ENCODE assay signal across 7 mouse cellular contexts in genomic region chr1:64617715-64617984, GRCm38 (mm10). TPM values are rescaled to one million over a fixed set of nuclear protein-coding genes. Genes with fewer than 3 reads are reported as not detected.
A peak's percentile ranks its signal among the peaks of the same experiment; 100 is the strongest.
DNase-seq lines count a peak whose midpoint lies in the region; ATAC-seq and TF ChIP-seq lines count a peak whose summit lies in the region.

No protein-coding gene starts in this region.

- H3K27ac ChIP-seq in intestine, embryonic 16.5 days (ENCODE audit: low read length) = peak overlapping the region; percentile 98
- H3K27ac ChIP-seq in midbrain, embryonic 11.5 days (ENCODE audit: low read depth, low read length) = peak overlapping the region; percentile 93
- H3K27ac ChIP-seq in small intestine, adult 2 months (ENCODE audit: insufficient read depth, low read depth, low read length) = peak overlapping the region; percentile 92

- ATAC-seq in intestine, embryonic 16.5 days = peak; percentile 86
- ATAC-seq in midbrain, embryonic 11.5 days (ENCODE audit: low FRiP score) = peak; percentile 81

- peak overlapping the region; percentile 49 for H3K4me2 ChIP-seq in intestine, embryonic 16.5 days (ENCODE audit: low read depth, low read length)
- peak overlapping the region; percentile 78 for H3K4me2 ChIP-seq in midbrain, embryonic 11.5 days

- peaks cover 12% of the 10 kb centered on the region for H3K4me1 ChIP-seq in intestine, embryonic 16.5 days (ENCODE audit: control insufficient read depth, insufficient read depth, low read length)
- H3K4me1 ChIP-seq in midbrain, embryonic 11.5 days (ENCODE audit: control insufficient read depth, insufficient read depth, low read length) = peaks cover 6% of the 10 kb centered on the region; the same call in 1 of the 2 replicates
- no peaks in the 10 kb centered on the region; the same call in 1 of the 2 replicates for H3K4me1 ChIP-seq in small intestine, adult 2 months (ENCODE audit: control insufficient read depth, insufficient read depth, insufficient read length, low read length)

- no peaks in the 10 kb centered on the region for H3K9me3 ChIP-seq in intestine, embryonic 16.5 days (ENCODE audit: control insufficient read depth, low read length)
- H3K9me3 ChIP-seq in midbrain, embryonic 11.5 days (ENCODE audit: control insufficient read depth, low read length) = no peaks in the 10 kb centered on the region

- peak overlapping the region; percentile 70 for H3K4me3 ChIP-seq in intestine, embryonic 16.5 days (ENCODE audit: low read length)
- H3K4me3 ChIP-seq in midbrain, embryonic 11.5 days (ENCODE audit: low read depth, low read length) = peak overlapping the region; percentile 52
- peak overlapping the region; percentile 82 for H3K4me3 ChIP-seq in small intestine, adult 2 months (ENCODE audit: low read depth, low read length)

- peak; percentile 91 to 93 for DNase-seq in adrenal gland, adult 18-20 months (ENCODE audit: low spot score in 2 of 2)
- DNase-seq in embryo, embryonic 10.5 days (ENCODE audit: low spot score) = peak; percentile 89
- peak; percentile 83 to 84 for DNase-seq in gastrocnemius, postnatal 36 days
- peak; percentile 92 for DNase-seq in left cerebral cortex, postnatal 4 days
- DNase-seq in midbrain, embryonic 11.5 days (ENCODE audit: low spot score, missing footprints) = peak; percentile 98

- no peaks in the 10 kb centered on the region for H3K36me3 ChIP-seq in intestine, embryonic 16.5 days (ENCODE audit: control insufficient read depth, insufficient read depth, low read length)
- H3K36me3 ChIP-seq in midbrain, embryonic 11.5 days (ENCODE audit: control insufficient read depth, insufficient read depth, low read length) = no peaks in the 10 kb centered on the region
- H3K36me3 ChIP-seq in small intestine, adult 2 months (ENCODE audit: control insufficient read depth, insufficient read depth, low read length) = no peaks in the 10 kb centered on the region

- no peaks in the 10 kb centered on the region for H3K27me3 ChIP-seq in intestine, embryonic 16.5 days (replicated peaks; ENCODE audit: control insufficient read depth, insufficient read depth, low read length)
- no peaks in the 10 kb centered on the region for H3K27me3 ChIP-seq in midbrain, embryonic 11.5 days (ENCODE audit: control insufficient read depth, insufficient read depth, low read length)
- H3K27me3 ChIP-seq in small intestine, adult 2 months (ENCODE audit: control insufficient read depth, insufficient read depth, low read length) = no peaks in the 10 kb centered on the region

- H3K9ac ChIP-seq in intestine, embryonic 16.5 days (ENCODE audit: low read depth, low read length) = peak overlapping the region; percentile 90
- peak overlapping the region; percentile 67 for H3K9ac ChIP-seq in midbrain, embryonic 11.5 days (ENCODE audit: low read length)

- no peak for TF ChIP-seq POLR2A in small intestine, adult 2 months (IDR thresholded peaks at IDR 0.05; ENCODE audit: low read depth, low read length)

- peak; percentile 83 for TF ChIP-seq CTCF in small intestine, adult 2 months (IDR thresholded peaks at IDR 0.05; ENCODE audit: extremely low read depth, insufficient read length, insufficient replicate concordance, low read depth, low read length)

- intact Hi-C loops in gastrocnemius, postnatal 36 days (cut with DNase I) = loop anchor here (5.0 kb wide), 3 partner anchors 75 to 90 kb away; partner anchors contain the start of genes Ccnyl1 and Creb1
- intact Hi-C loops in left cerebral cortex, postnatal 4 days (cut with DNase I) = loop anchor here (5.0 kb wide), 2 partner anchors 75 to 90 kb away; partner anchors contain the start of gene Ccnyl1

- WGBS in intestine, embryonic 16.5 days = under 1% methylated on average over 15 of the region's 15 CpGs
- 1% methylated on average over 15 of the region's 15 CpGs for WGBS in midbrain, embryonic 11.5 days
- under 1% methylated on average over 15 of the region's 15 CpGs for WGBS in small intestine, adult 2 months

RNA-seq across cellular contexts. Expression of gene Mettl21a, which starts 0.6 kb away (rescaled TPM):
- total RNA-seq in adrenal gland, adult 18-20 months (2021) = 10 to 100 TPM in 1 of 2 experiments, 1 to 10 TPM in 1; 8.5 to 16.5 TPM
- total RNA-seq in gastrocnemius, postnatal 36 days (2021) = 1 to 10 TPM; 5.3 to 7.2 TPM
- polyA plus RNA-seq in intestine, embryonic 16.5 days (2015; fragmentation: Nextera tagmentation; extraction: Ambion mirVana) = 17.1 and 19.5 TPM in 2 replicates
- 1 to 10 TPM; 7.4 to 8.1 TPM for total RNA-seq in left cerebral cortex, postnatal 4 days (2021)
- polyA plus RNA-seq in midbrain, embryonic 11.5 days (2014; fragmentation: Nextera tagmentation; extraction: Ambion mirVana) = 20.9 and 24.4 TPM in 2 replicates
- 3.0 and 4.6 TPM in 2 replicates for polyA plus RNA-seq in small intestine, adult 2 months (2012; rRNA removed)

Comparison
In these comparisons a context has a peak if more than half of its experiments do, and no peak if none do; other contexts are left out.
1. Peak in every context shown above with its lines: DNase-seq, ATAC-seq, H3K4me3 ChIP-seq and H3K27ac ChIP-seq.